Comparison of ENCODE assay signal across 17 mouse cellular contexts in the genomic region with DNA sequence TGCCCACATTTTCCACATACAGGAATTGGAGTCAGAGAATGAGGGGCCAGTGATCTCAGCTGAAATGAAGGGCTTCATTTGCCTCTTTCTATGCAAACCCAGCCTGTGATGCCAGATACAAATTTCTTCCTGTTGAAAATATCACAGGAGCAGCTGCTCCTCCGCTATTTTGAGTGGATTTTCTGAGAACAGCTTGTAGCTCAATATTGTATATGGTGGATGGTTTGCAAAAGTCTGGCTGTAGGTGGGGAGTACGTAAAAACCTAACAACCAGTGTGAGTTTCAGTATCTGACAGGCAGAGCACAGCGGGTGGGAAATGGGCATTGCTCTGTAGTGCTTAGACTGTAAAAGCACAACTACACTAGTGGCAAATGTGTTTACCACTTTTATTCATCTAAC.
DNase-seq lines count a peak whose midpoint lies in the region; ATAC-seq lines count a peak whose summit lies in the region.
"Had no signal": no experiment of that assay in that cellular context is flagged by ENCODE, and none has a peak within 500 bp of the region (broad histone marks: within the 10 kb centered on the region; RNA-seq: fewer than 3 reads in every experiment).

No protein-coding gene starts in this region.

- H3K9me3 ChIP-seq in forebrain, embryonic 13.5 days (replicated peaks) = no peaks in the 10 kb centered on the region
- no peaks in the 10 kb centered on the region for H3K9me3 ChIP-seq in forebrain, embryonic 10.5 days
- H3K9me3 ChIP-seq: limb, embryonic 13.5 days; neural tube, embryonic 15.5 days had no signal

- H3K4me3 ChIP-seq in forebrain, embryonic 13.5 days = no peak overlapping the region
- H3K4me3 ChIP-seq in forebrain, embryonic 10.5 days = no peak overlapping the region
- H3K4me3 ChIP-seq: erythroblast, embryonic 14.5 days; limb, embryonic 13.5 days; neural tube, embryonic 15.5 days had no signal

- DNase-seq in forebrain, embryonic 10.5 days (ENCODE audit: extremely low spot score, low spot score) = no peak
- DNase-seq in frontal cortex, postnatal 36 days (ENCODE audit: low spot score in 2 of 2) = peak; percentile 53 to 83
- peak; percentile 10 to 76 for DNase-seq in left cerebral cortex, adult 8-10 months (ENCODE audit: low spot score in 2 of 2)
- peak; percentile 53 for DNase-seq in right cerebral cortex, postnatal 25 days
- DNase-seq in heart, postnatal 10 days = no peak
- no peak for DNase-seq in thymus, postnatal 10 days (ENCODE audit: low spot score in 2 of 2)
- no peak for DNase-seq in lung, postnatal 14 days
- DNase-seq: adrenal gland, postnatal 25 days; cerebellum, adult 11-12 months; gastrocnemius, postnatal 36 days; kidney, adult 8-10 months; lung, adult 18-20 months had no signal

- no peaks in the 10 kb centered on the region for H3K4me1 ChIP-seq in forebrain, embryonic 13.5 days
- no peaks in the 10 kb centered on the region for H3K4me1 ChIP-seq in forebrain, embryonic 10.5 days
- H3K4me1 ChIP-seq: limb, embryonic 13.5 days; neural tube, embryonic 15.5 days had no signal

- no peak overlapping the region for H3K27ac ChIP-seq in forebrain, embryonic 13.5 days
- H3K27ac ChIP-seq in forebrain, embryonic 10.5 days = no peak overlapping the region
- H3K27ac ChIP-seq: hindbrain, embryonic 14.5 days; limb, embryonic 13.5 days; neural tube, embryonic 15.5 days had no signal

- WGBS in forebrain, embryonic 13.5 days = 73% methylated on average over 3 of the region's 3 CpGs
- WGBS in forebrain, embryonic 10.5 days = 86% methylated on average over 3 of the region's 3 CpGs

- H3K36me3 ChIP-seq in forebrain, embryonic 13.5 days (ENCODE audit: poor library complexity, severe bottlenecking) = no peaks in the 10 kb centered on the region
- no peaks in the 10 kb centered on the region for H3K36me3 ChIP-seq in forebrain, embryonic 10.5 days (replicated peaks)
- H3K36me3 ChIP-seq: limb, embryonic 13.5 days; neural tube, embryonic 15.5 days had no signal

- peak; percentile 43; the same call in 1 of the 2 replicates for ATAC-seq in forebrain, embryonic 13.5 days

- H3K4me2 ChIP-seq in forebrain, embryonic 13.5 days = no peak overlapping the region
- H3K4me2 ChIP-seq: hindbrain, embryonic 14.5 days; limb, embryonic 13.5 days; neural tube, embryonic 15.5 days had no signal

- H3K27me3 ChIP-seq in forebrain, embryonic 13.5 days = no peaks in the 10 kb centered on the region
- no peaks in the 10 kb centered on the region for H3K27me3 ChIP-seq in forebrain, embryonic 10.5 days (ENCODE audit: poor library complexity, severe bottlenecking)
- H3K27me3 ChIP-seq: limb, embryonic 13.5 days; neural tube, embryonic 15.5 days had no signal

- intact Hi-C loops in heart, postnatal 10 days (cut with DNase I) = no loop called here

- H3K9ac ChIP-seq in forebrain, embryonic 13.5 days = no peak overlapping the region
- H3K9ac ChIP-seq: hindbrain, embryonic 14.5 days; limb, embryonic 13.5 days; neural tube, embryonic 15.5 days had no signal

Comparison
In these comparisons a context has a peak if more than half of its experiments do, and no peak if none do; other contexts are left out.
1. DNase-seq: peak in frontal cortex, postnatal 36 days (2 of 2), left cerebral cortex, adult 8-10 months (2 of 2) and right cerebral cortex, postnatal 25 days (single experiment); none in forebrain, embryonic 10.5 days (single experiment), heart, postnatal 10 days (0 of 2), thymus, postnatal 10 days (0 of 2) and lung, postnatal 14 days (single experiment).